Mouse (Mus musculus) kidney, embryonic 16.5 days (tissue): ENCODE results near the gene Zfp85. TPM values are rescaled to one million over a fixed set of nuclear protein-coding genes. Genes with fewer than 3 reads are reported as not detected.
A peak's percentile ranks its signal among the peaks of the same experiment; 100 is the strongest.
"Not testable (repeated sequence)": the region's sequence is repeated elsewhere in the genome, so short reads cannot be mapped to it uniquely, and the experiment has no call there.

ENCODE experiments used
- ATAC-seq: fragments of 200-750 bp; cut with Nextera tagmentation; 2 replicates; pipeline ENCODE4 v1.8.0; 2017; ENCODE audit warnings: moderate TSS enrichment; ENCODE audit not compliant: low FRiP score, low TSS enrichment
- H3K27ac ChIP-seq: fragments of 300-500 bp; sonication (generic); 2 replicates; pipeline ENCODE4 v1.5.1; 2014; ENCODE audit warnings: low read length
- H3K27me3 ChIP-seq: fragments of 300-500 bp; sonication (generic); 2 replicates; pipeline ENCODE4 v1.6.1; 2014; ENCODE audit warnings: low read length, control low read depth, mixed read lengths; ENCODE audit not compliant: insufficient read depth
- H3K36me3 ChIP-seq: fragments of 300-500 bp; sonication (generic); 2 replicates; pipeline ENCODE4 v1.6.1; 2014; ENCODE audit warnings: low read length, control low read depth, mixed read lengths; ENCODE audit not compliant: insufficient read depth
- H3K4me1 ChIP-seq: fragments of 300-500 bp; sonication (generic); 2 replicates; pipeline ENCODE4 v1.6.1; 2014; ENCODE audit warnings: low read length, control low read depth, mixed read lengths; ENCODE audit not compliant: insufficient read depth
- H3K4me2 ChIP-seq: fragments of 300-500 bp; sonication (generic); replicated peaks from 2 replicates; pipeline ENCODE4 v1.6.1; 2014; ENCODE audit warnings: low read depth, low read length
- H3K4me3 ChIP-seq: fragments of 300-500 bp; sonication (generic); 2 replicates; pipeline ENCODE4 v1.5.1; 2014; ENCODE audit warnings: mild to moderate bottlenecking, low read length
- H3K9ac ChIP-seq: fragments of 300-500 bp; sonication (generic); replicated peaks from 2 replicates; pipeline ENCODE4 v1.6.1; 2014; ENCODE audit warnings: low read length
- H3K9me3 ChIP-seq: fragments of 300-500 bp; sonication (generic); 2 replicates; pipeline ENCODE4 v1.6.1; 2016; ENCODE audit warnings: low read length, control low read depth
- WGBS: fragments of 180-500 bp; shearing (Covaris S2); extraction: QIAGEN DNeasy Blood & Tissue Kit; methylation state at CpG from one replicate; pipeline ENCODE4 v1.1.7; 2014; 5-methylcytosine and 5-hydroxymethylcytosine counted together
- polyA plus RNA-seq: library from polyadenylated mRNA; unstranded; fragments of >200 nt; fragmentation: Nextera tagmentation; extraction: Ambion mirVana; gene quantifications from 2 replicates; pipeline ENCODE4 v1.2.1, GENCODE M21; 2015

Gene Zfp85
- polyA plus RNA-seq, 1 experiment from 2014 or later, result 6.3 TPM

- Histone ChIP-seq H3K27ac (no peak overlapping the region), H3K27me3 (no peaks in the 10 kb centered on the region), H3K9ac (no peak overlapping the region), H3K36me3 (peaks cover 4% of the 10 kb centered on the region), H3K4me3 (no peak overlapping the region), H3K4me2 (no peak overlapping the region), H3K9me3 (peaks cover 7% of the 10 kb centered on the region; the same call in 1 of the 2 replicates), H3K4me1 (no peaks in the 10 kb centered on the region)
- no peak for ATAC-seq
- 76% methylated on average over 3 of the region's 3 CpGs for WGBS
Observed at GRCm38 (mm10) chr13:67742941-67743340, 12.1 kb downstream of the Zfp85 start.

GRCm38 (mm10) chr13:67734391-67734790 is 20.6 kb downstream of the Zfp85 start:
- H3K27me3 ChIP-seq, H3K4me3 ChIP-seq, H3K27ac ChIP-seq, ATAC-seq, H3K9ac ChIP-seq, H3K36me3 ChIP-seq, H3K4me1 ChIP-seq, H3K4me2 ChIP-seq: not testable (repeated sequence)
- WGBS, result 93% methylated on average over 9 of the region's 9 CpGs
- H3K9me3 ChIP-seq, result peaks cover 18% of the 10 kb centered on the region

GRCm38 (mm10) chr13:67729441-67729840 is 25.6 kb downstream of the Zfp85 start:
- H3K4me3 ChIP-seq, result peak overlapping the region; percentile 66
- H3K4me1 ChIP-seq, result 0 out of 2 replicates have a peak, but pooled peaks cover 15% of the 10 kb centered on the region
- not testable (repeated sequence) for H3K27me3 ChIP-seq, H3K36me3 ChIP-seq, H3K27ac ChIP-seq
- H3K9ac ChIP-seq, result peak overlapping the region; percentile 75
- peak; percentile 92 for ATAC-seq
- H3K9me3 ChIP-seq, result peaks cover 12% of the 10 kb centered on the region
- WGBS, result 33% methylated on average over 4 of the region's 4 CpGs
- peak overlapping the region; percentile 62 for H3K4me2 ChIP-seq

GRCm38 (mm10) chr13:67728641-67729318 is 26.2 kb downstream of the Zfp85 start, which contains the start of gene Zfp65:
Zfp65 (minus strand) TSS chr13:67729173.
- peak within 1 kb of the TSS; percentile 62 for H3K4me2 ChIP-seq
- peak within 1 kb of the TSS; percentile 39; the same call in 1 of the 2 replicates for H3K27ac ChIP-seq
- no peaks in the 10 kb centered on the region for H3K27me3 ChIP-seq
- H3K9ac ChIP-seq, result peak within 1 kb of the TSS; percentile 75
- 0 out of 2 replicates have a peak, but pooled peaks cover under 1% of the 10 kb centered on the region for H3K36me3 ChIP-seq
- peaks cover 6% of the 10 kb centered on the region for H3K9me3 ChIP-seq
- H3K4me3 ChIP-seq, result peak within 1 kb of the TSS; percentile 66
- H3K4me1 ChIP-seq, result 0 out of 2 replicates have a peak, but pooled peaks cover 15% of the 10 kb centered on the region
- WGBS, result 5% methylated on average over 18 of the region's 21 CpGs
- ATAC-seq, result peak; percentile 90

GRCm38 (mm10) chr13:67728106-67728505 is 26.9 kb downstream of the Zfp85 start:
- no peak for ATAC-seq
- H3K4me3 ChIP-seq, result peak overlapping the region; percentile 66
- H3K27ac ChIP-seq, result no peak overlapping the region
- H3K27me3 ChIP-seq, result no peaks in the 10 kb centered on the region
- H3K4me1 ChIP-seq, result peaks cover 18% of the 10 kb centered on the region; the same call in 1 of the 2 replicates
- no peak overlapping the region for H3K9ac ChIP-seq
- H3K36me3 ChIP-seq, result no peaks in the 10 kb centered on the region
- 84% methylated on average over 1 of the region's 1 CpGs for WGBS
- H3K9me3 ChIP-seq, result 0 out of 2 replicates have a peak, but pooled peaks cover 3% of the 10 kb centered on the region
- peak overlapping the region; percentile 62 for H3K4me2 ChIP-seq

GRCm38 (mm10) chr13:67725331-67725730 is 29.7 kb downstream of the Zfp85 start:
- H3K9ac ChIP-seq, H3K4me2 ChIP-seq, H3K9me3 ChIP-seq, H3K4me3 ChIP-seq, ATAC-seq, H3K36me3 ChIP-seq, H3K27ac ChIP-seq, H3K27me3 ChIP-seq: not testable (repeated sequence)
- WGBS, result 80% methylated on average over 2 of the region's 2 CpGs
- H3K4me1 ChIP-seq, result peaks cover 20% of the 10 kb centered on the region; the same call in 1 of the 2 replicates

- H3K27ac ChIP-seq, result peak overlapping the region; percentile 66
- peak overlapping the region; percentile 96 for H3K4me3 ChIP-seq
- peak overlapping the region; percentile 67 for H3K4me2 ChIP-seq
- peak; percentile 97 for ATAC-seq
- H3K36me3 ChIP-seq, result no peaks in the 10 kb centered on the region
- peak overlapping the region; percentile 87 for H3K9ac ChIP-seq
- H3K27me3 ChIP-seq, result no peaks in the 10 kb centered on the region
- no peaks in the 10 kb centered on the region for H3K9me3 ChIP-seq
- peaks cover 15% of the 10 kb centered on the region; the same call in 1 of the 2 replicates for H3K4me1 ChIP-seq
- WGBS, result under 1% methylated on average over 17 of the region's 17 CpGs
Observed at GRCm38 (mm10) chr13:67723848-67724479, 31.1 kb downstream of the Zfp85 start.

Other genes with a start within 250 kb of the Zfp85 start
- gene Gm26965, start 229.1 kb downstream of the Zfp85 start, polyA plus RNA-seq, result not detected in 2 replicates
- gene Zfp87, start 229.1 kb downstream of the Zfp85 start, polyA plus RNA-seq, result 26.1 and 28.3 TPM in 2 replicates
- gene Zfp748, start 201.4 kb downstream of the Zfp85 start, polyA plus RNA-seq, result 13.5 and 16.0 TPM in 2 replicates
- 4.3 and 4.7 TPM in 2 replicates for gene Zfp729b, start 145.5 kb downstream of the Zfp85 start, polyA plus RNA-seq
- gene Gm49345, start 117.5 kb downstream of the Zfp85 start, polyA plus RNA-seq, result not detected in 2 replicates
- gene Zfp729a, start 117.4 kb downstream of the Zfp85 start, polyA plus RNA-seq, result 3.1 TPM in 2 replicates
- 11.0 and 13.4 TPM in 2 replicates for gene Zfp738, start 68.2 kb downstream of the Zfp85 start, polyA plus RNA-seq
- gene Zfp65, start 26.1 kb downstream of the Zfp85 start, polyA plus RNA-seq, result 7.1 and 7.3 TPM in 2 replicates
- 2.6 and 2.7 TPM in 2 replicates for gene Zfp493, start 24.5 kb upstream of the Zfp85 start, polyA plus RNA-seq
- gene Zfp273, start 58.5 kb upstream of the Zfp85 start, polyA plus RNA-seq, result 8.7 and 9.4 TPM in 2 replicates
- 2.1 and 3.6 TPM in 2 replicates for gene Gm10037, start 75.9 kb upstream of the Zfp85 start, polyA plus RNA-seq
- gene BC048507, start 108.1 kb upstream of the Zfp85 start, polyA plus RNA-seq, result not detected in 2 replicates